Mouse (Mus musculus): ENCODE measurements around the gene Vwa2. TPM values are rescaled to one million over a fixed set of nuclear protein-coding genes. Genes with fewer than 3 reads are reported as not detected.

Gene Vwa2
- total and polyA plus RNA-seq, 3 experiments, result not detected

DNA sequence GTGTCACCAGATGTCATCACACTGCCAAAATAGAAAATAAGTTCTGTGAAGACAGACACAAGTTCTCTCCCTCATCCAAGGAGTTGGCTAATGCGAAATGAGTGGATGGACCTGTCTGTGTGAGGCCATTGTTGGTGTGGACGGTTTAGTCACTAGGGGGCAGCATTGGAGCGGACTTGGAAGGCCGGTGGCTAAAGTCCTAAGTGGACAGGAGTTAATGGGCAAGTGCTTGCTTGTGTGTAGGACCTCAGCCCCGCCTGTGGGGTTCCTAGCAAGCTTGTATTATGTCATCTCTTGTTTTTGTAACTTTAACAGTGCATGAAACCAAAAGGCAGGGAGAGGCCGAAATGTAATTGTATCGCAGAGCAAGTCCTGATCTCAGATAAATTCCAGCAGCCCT lies 45.6 kb downstream of the Vwa2 start:
- Histone ChIP-seq H3K9me3 (replicated peaks; ENCODE audit: low read length) (peaks cover 2% of the 10 kb centered on the region), H3K4me2 (ENCODE audit: insufficient read depth, low read depth, poor library complexity, severe bottlenecking) (no peak overlapping the region), H3K36me3 (replicated peaks in 1 of 2; ENCODE audit: control insufficient read depth in 1 of 2, insufficient read depth in 1 of 2, low read length in 1 of 2) (peaks cover 0 to 17% of the 10 kb centered on the region in 2 experiments), H3K27me3 (replicated peaks) (no peaks in the 10 kb centered on the region), H3K27ac (ENCODE audit: insufficient read depth, low read depth) (no peak overlapping the region), H3K4me1 (ENCODE audit: control insufficient read depth in 1 of 2, insufficient read depth in 2 of 2) (no peaks in the 10 kb centered on the region), H3K4me3 (replicated peaks in 1 of 3; ENCODE audit: low read depth in 2 of 3, low read length in 2 of 3, poor library complexity in 1 of 3) (no peak overlapping the region), H3K9ac (ENCODE audit: insufficient read depth, low read depth) (no peak overlapping the region), H3K79me2 (replicated peaks; ENCODE audit: control insufficient read depth, extremely low read depth, insufficient read depth, poor library complexity, severe bottlenecking) (no peaks in the 10 kb centered on the region)
- in situ Hi-C loops (cut with MboI; ENCODE audit: low pct_ligation_motif_present, low pct_unique_long_range_greater_than_20kb, low sequenced_read_pairs), result loop anchor here (5.0 to 25.0 kb wide), 3 partner anchors 108 to 393 kb away; partner anchors contain the start of gene Ablim1
- peak; percentile 67 for DNase-seq (ENCODE audit: extremely low read depth)
- dilution Hi-C loops (cut with MboI; ENCODE audit: extremely low pct_ligation_motif_present, extremely low pct_unique_long_range_greater_than_20kb, low sequenced_read_pairs), result no loop called here
- no peak for TF ChIP-seq TCF12 (IDR thresholded peaks at IDR 0.05; ENCODE audit: low read depth, low read length)
- no peak for TF ChIP-seq CHD2 (IDR thresholded peaks at IDR 0.05; ENCODE audit: low read length)
- peak; percentile 89 for TF ChIP-seq ZC3H11A (IDR thresholded peaks at IDR 0.05; ENCODE audit: low read depth, low read length)
- no peak for TF ChIP-seq JUN (IDR thresholded peaks at IDR 0.05; ENCODE audit: insufficient read depth, low read depth, low read length)
- no peak for TF ChIP-seq USF1 (IDR thresholded peaks at IDR 0.05; ENCODE audit: low read depth, low read length)
- TF ChIP-seq MEF2A (IDR thresholded peaks at IDR 0.05; ENCODE audit: borderline replicate concordance, low read depth, low read length), result peak; percentile 38; the same call in 1 of the 2 replicates
- no peak for TF ChIP-seq ELF1 (IDR thresholded peaks at IDR 0.05; ENCODE audit: low read depth, low read length)
- no peak for TF ChIP-seq GABPA (IDR thresholded peaks at IDR 0.05; ENCODE audit: insufficient replicate concordance, low read depth, low read length)
- no peak for TF ChIP-seq ETS1 (conservative IDR thresholded peaks at IDR 0.05; ENCODE audit: low read depth, low read length)
- no peak for TF ChIP-seq ZMIZ1 (IDR thresholded peaks at IDR 0.05; ENCODE audit: low read depth, low read length)
- no peak for TF ChIP-seq EP300 (IDR thresholded peaks at IDR 0.05; ENCODE audit: low read length)
- TF ChIP-seq E2F4 (IDR thresholded peaks at IDR 0.05; ENCODE audit: insufficient replicate concordance, low read depth, low read length), result no peak
- no peak; the same call in 1 of the 2 replicates for TF ChIP-seq MXI1 (IDR thresholded peaks at IDR 0.05; ENCODE audit: low read depth, low read length)
- peak; percentile 58 to 98 for TF ChIP-seq CTCF (conservative IDR thresholded peaks at IDR 0.05 in 1 of 2, IDR thresholded peaks at IDR 0.05 in 1 of 2; ENCODE audit: low read depth in 2 of 2, low read length in 2 of 2)
- no peak for TF ChIP-seq POLR2AphosphoS2 (IDR thresholded peaks at IDR 0.05; ENCODE audit: low read depth, low read length)
- TF ChIP-seq NELFE (IDR thresholded peaks at IDR 0.05; ENCODE audit: low read depth, low read length), result peak; percentile 42; the same call in 1 of the 2 replicates
- TF ChIP-seq BHLHE40 (IDR thresholded peaks at IDR 0.05; ENCODE audit: low read depth, low read length), result no peak
- peak; percentile 96 for TF ChIP-seq SMC3 (IDR thresholded peaks at IDR 0.05; ENCODE audit: low read depth, low read length)
- no peak for TF ChIP-seq PAX5 (IDR thresholded peaks at IDR 0.05; ENCODE audit: low read length)
- TF ChIP-seq USF2 (conservative IDR thresholded peaks at IDR 0.05; ENCODE audit: low read depth, low read length), result no peak
- no peak for TF ChIP-seq KAT2A (IDR thresholded peaks at IDR 0.05; ENCODE audit: insufficient replicate concordance, low read length)
- TF ChIP-seq RAD21 (IDR thresholded peaks at IDR 0.05; ENCODE audit: low read depth, low read length), result peak; percentile 99
- no peak for TF ChIP-seq HCFC1 (IDR thresholded peaks at IDR 0.05; ENCODE audit: low read depth, low read length)
- no peak for TF ChIP-seq MYC (IDR thresholded peaks at IDR 0.05; ENCODE audit: low read depth, low read length)
- no peak for TF ChIP-seq MAFK (IDR thresholded peaks at IDR 0.05; ENCODE audit: insufficient replicate concordance, low read length)
- TF ChIP-seq MAX (IDR thresholded peaks at IDR 0.05; ENCODE audit: low read length), result no peak
- no peak for TF ChIP-seq NRF1 (IDR thresholded peaks at IDR 0.05; ENCODE audit: low read depth, low read length)

Data from CH12.LX (cell line).